28 mouse cellular contexts compared by ENCODE assay signal in genomic region chr4:96729256-96729655, GRCm38 (mm10). TPM values are rescaled to one million over a fixed set of nuclear protein-coding genes. Genes with fewer than 3 reads are reported as not detected.
A peak's percentile ranks its signal among the peaks of the same experiment; 100 is the strongest.
DNase-seq lines count a peak whose midpoint lies in the region; ATAC-seq lines count a peak whose summit lies in the region.
"Had no signal": no experiment of that assay in that cellular context is flagged by ENCODE, and none has a peak within 500 bp of the region (broad histone marks: within the 10 kb centered on the region; RNA-seq: fewer than 3 reads in every experiment).

No protein-coding gene starts in this region.

- DNase-seq in embryo, embryonic 10 days (ENCODE audit: low spot score): peak; percentile 5
- no peak for DNase-seq in embryo, embryonic 9.5 days (ENCODE audit: extremely low spot score)
- DNase-seq in Muller cell, postnatal 12 days (ENCODE audit: inconsistent ontology term): peak; percentile 84
- DNase-seq in embryonic facial prominence, embryonic 14.5 days (ENCODE audit: low spot score): peak; percentile 68
- DNase-seq in mesoderm, embryonic 11.5 days (ENCODE audit: low read depth, low spot score): peak; percentile 24
- DNase-seq in lung, postnatal 4 days: no peak
- DNase-seq: adrenal gland, adult 8-10 months; adrenal gland, postnatal 14 days; adrenal gland, postnatal 36 days; B cell, adult 2 months; cerebellum, adult 11-12 months; cerebellum, adult 2 months; cerebellum, adult 9-10 months; cerebellum, postnatal 10 days; cerebellum, postnatal 25 days; embryo, embryonic 11 days; forebrain, postnatal 0 days had no signal

- no peak overlapping the region for H3K27ac ChIP-seq in embryonic facial prominence, embryonic 14.5 days (replicated peaks; ENCODE audit: low read depth, low read length)
- H3K27ac ChIP-seq in intestine, embryonic 16.5 days (ENCODE audit: low read length): no peak overlapping the region
- H3K27ac ChIP-seq: embryonic facial prominence, embryonic 12.5 days; embryonic facial prominence, embryonic 15.5 days; forebrain, embryonic 13.5 days; forebrain, embryonic 15.5 days had no signal

- H3K27me3 ChIP-seq in embryonic facial prominence, embryonic 14.5 days (replicated peaks; ENCODE audit: control insufficient read depth, insufficient read depth, low read length): no peaks in the 10 kb centered on the region
- no peaks in the 10 kb centered on the region for H3K27me3 ChIP-seq in intestine, embryonic 16.5 days (replicated peaks; ENCODE audit: control insufficient read depth, insufficient read depth, low read length)
- H3K27me3 ChIP-seq: CH12.LX; embryonic facial prominence, embryonic 12.5 days; embryonic facial prominence, embryonic 15.5 days; forebrain, embryonic 13.5 days; forebrain, embryonic 15.5 days had no signal

- ATAC-seq in embryonic facial prominence, embryonic 14.5 days (ENCODE audit: low read depth): no peak
- no peak for ATAC-seq in intestine, embryonic 16.5 days
- ATAC-seq: activated CD4-positive, CD25-positive, alpha-beta regulatory T cell, adult 4 months; CD4-positive, CD25-positive, alpha-beta regulatory T cell, adult 4 months; forebrain, embryonic 13.5 days; forebrain, embryonic 15.5 days; forebrain, postnatal 0 days had no signal

- no peak overlapping the region for H3K4me2 ChIP-seq in embryonic facial prominence, embryonic 14.5 days (ENCODE audit: low read depth, low read length)
- H3K4me2 ChIP-seq in intestine, embryonic 16.5 days (ENCODE audit: low read depth, low read length): no peak overlapping the region
- H3K4me2 ChIP-seq: embryonic facial prominence, embryonic 12.5 days; embryonic facial prominence, embryonic 15.5 days; forebrain, embryonic 13.5 days; forebrain, embryonic 15.5 days had no signal

- H3K9me3 ChIP-seq in embryonic facial prominence, embryonic 14.5 days (ENCODE audit: control insufficient read depth, low read length): no peaks in the 10 kb centered on the region
- H3K9me3 ChIP-seq in intestine, embryonic 16.5 days (ENCODE audit: control insufficient read depth, low read length): no peaks in the 10 kb centered on the region
- H3K9me3 ChIP-seq: embryonic facial prominence, embryonic 12.5 days; embryonic facial prominence, embryonic 15.5 days; forebrain, embryonic 13.5 days; forebrain, embryonic 15.5 days; G1E had no signal

- H3K4me3 ChIP-seq in embryonic facial prominence, embryonic 14.5 days (ENCODE audit: low read depth, low read length): no peak overlapping the region
- no peak overlapping the region for H3K4me3 ChIP-seq in intestine, embryonic 16.5 days (ENCODE audit: low read length)
- H3K4me3 ChIP-seq: embryonic facial prominence, embryonic 12.5 days; embryonic facial prominence, embryonic 15.5 days; forebrain, embryonic 13.5 days; forebrain, embryonic 15.5 days had no signal

- H3K9ac ChIP-seq in embryonic facial prominence, embryonic 14.5 days (ENCODE audit: low read depth, low read length): no peak overlapping the region
- no peak overlapping the region for H3K9ac ChIP-seq in intestine, embryonic 16.5 days (ENCODE audit: low read depth, low read length)
- H3K9ac ChIP-seq: embryonic facial prominence, embryonic 12.5 days; embryonic facial prominence, embryonic 15.5 days; forebrain, embryonic 13.5 days; forebrain, embryonic 15.5 days; forebrain, postnatal 0 days had no signal

- no peaks in the 10 kb centered on the region for H3K36me3 ChIP-seq in embryonic facial prominence, embryonic 14.5 days (ENCODE audit: control insufficient read depth, insufficient read depth, low read length)
- H3K36me3 ChIP-seq in intestine, embryonic 16.5 days (ENCODE audit: control insufficient read depth, insufficient read depth, low read length): no peaks in the 10 kb centered on the region
- H3K36me3 ChIP-seq: embryonic facial prominence, embryonic 12.5 days; embryonic facial prominence, embryonic 15.5 days; forebrain, embryonic 15.5 days; G1E had no signal

- H3K4me1 ChIP-seq in embryonic facial prominence, embryonic 14.5 days (ENCODE audit: control insufficient read depth, insufficient read depth, low read length): no peaks in the 10 kb centered on the region
- H3K4me1 ChIP-seq in intestine, embryonic 16.5 days (ENCODE audit: control insufficient read depth, insufficient read depth, low read length): no peaks in the 10 kb centered on the region
- H3K4me1 ChIP-seq: embryonic facial prominence, embryonic 15.5 days; forebrain, embryonic 13.5 days; forebrain, embryonic 15.5 days had no signal

- WGBS in embryonic facial prominence, embryonic 14.5 days: 21% methylated on average over 4 of the region's 4 CpGs
- 67% methylated on average over 4 of the region's 4 CpGs for WGBS in intestine, embryonic 16.5 days

RNA-seq across cellular contexts. Expression of gene Gm12695, which starts 55.7 kb away (rescaled TPM):
- 0.32 TPM in 1 of 2 replicates, not detected in the other for polyA plus RNA-seq in embryonic facial prominence, embryonic 14.5 days (2014; fragmentation: Nextera tagmentation; extraction: Ambion mirVana)
- polyA plus RNA-seq in intestine, embryonic 16.5 days (2015; fragmentation: Nextera tagmentation; extraction: Ambion mirVana): not detected in 2 replicates
- polyA plus RNA-seq: activated CD4-positive, CD25-positive, alpha-beta regulatory T cell, adult 4 months; CD4-positive, CD25-positive, alpha-beta regulatory T cell, adult 4 months; cerebellum, adult 2 months; cortical plate, adult 2 months; forebrain, embryonic 11.5 days; forebrain, embryonic 15.5 days; G1E had no signal

Comparison
In these comparisons a context has a peak if more than half of its experiments do, and no peak if none do; other contexts are left out.
1. DNase-seq: peak in embryo, embryonic 10 days (single experiment), Muller cell, postnatal 12 days (single experiment), embryonic facial prominence, embryonic 14.5 days (single experiment) and mesoderm, embryonic 11.5 days (single experiment); none in embryo, embryonic 9.5 days (single experiment) and lung, postnatal 4 days (0 of 2).